Mouse (Mus musculus) stomach, postnatal 0 days (tissue): Measurements from ENCODE around the gene Larp6.

Source experiments
- CTCF ChIP-seq: IDR thresholded peaks from 2 replicates; pipeline ENCODE4 v1.5.1; 2016; ENCODE audit warnings: antibody characterized with exemption, low read depth, mild to moderate bottlenecking, moderate library complexity
- EP300 ChIP-seq: optimal IDR thresholded peaks from 2 replicates; pipeline ENCODE3; 2016; ENCODE audit warnings: antibody characterized with exemption

DNA sequence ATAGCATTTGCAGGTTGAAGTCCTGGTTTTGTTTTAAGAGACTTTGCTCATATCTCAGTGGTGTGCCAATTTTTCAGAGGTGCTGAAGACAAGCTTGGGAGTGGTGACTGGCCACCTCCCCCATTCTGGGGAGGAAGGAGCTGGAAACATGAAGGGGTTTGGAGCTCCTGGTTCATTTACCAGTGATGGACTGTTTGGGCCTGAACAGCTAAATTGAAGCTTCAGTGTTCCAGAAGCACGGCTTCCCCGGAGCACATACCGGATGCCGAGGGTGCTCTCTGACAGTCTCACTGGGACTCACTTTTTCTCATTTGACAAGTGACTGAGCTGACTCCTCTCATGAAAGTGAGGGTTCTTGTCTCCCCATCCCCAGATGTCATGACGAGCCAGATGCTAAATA, 4.2 kb upstream of the Larp6 start:
- TF ChIP-seq CTCF (no peak), EP300 (no peak)
